Mouse (Mus musculus): ENCODE measurements around the gene Eid2b. TPM values are rescaled to one million over a fixed set of nuclear protein-coding genes. Genes with fewer than 3 reads are reported as not detected.

Eid2b gene
- polyA plus RNA-seq, 1 experiment: not detected

GRCm38 (mm10) chr7:28290638-28291590 lies 13.4 kb downstream of the Eid2b start, which contains the start of gene Selenov:
Gene Selenov (minus strand): TSS chr7:28291186.
- peaks cover 18% of the 10 kb centered on the region; the same call in 1 of the 2 replicates for H3K4me1 ChIP-seq (ENCODE audit: control insufficient read depth, insufficient read depth, low read length)
- WGBS: 3% methylated on average over 52 of the region's 52 CpGs
- H3K4me3 ChIP-seq (ENCODE audit: insufficient read depth, low read depth, low read length): peak within 1 kb of the TSS; percentile 26
- H3K27ac ChIP-seq (ENCODE audit: insufficient read depth, low read depth, low read length): no peak within 1 kb of the TSS
- no peak for TF ChIP-seq CTCF (IDR thresholded peaks at IDR 0.05; ENCODE audit: insufficient read depth, low read depth, low read length)
- TF ChIP-seq POLR2A (IDR thresholded peaks at IDR 0.05; ENCODE audit: insufficient read depth, low read depth, low read length): no peak

- Histone ChIP-seq H3K27ac (ENCODE audit: insufficient read depth, low read depth, low read length) (no peak overlapping the region), H3K4me3 (ENCODE audit: insufficient read depth, low read depth, low read length) (peak overlapping the region; percentile 66), H3K4me1 (ENCODE audit: control insufficient read depth, insufficient read depth, low read length) (peaks cover 22% of the 10 kb centered on the region; the same call in 1 of the 2 replicates)
- TF ChIP-seq CTCF (IDR thresholded peaks at IDR 0.05; ENCODE audit: insufficient read depth, low read depth, low read length): no peak
- 3% methylated on average over 63 of the region's 63 CpGs for WGBS
Measured at GRCm38 (mm10) chr7:28294481-28294880, 16.9 kb downstream of the Eid2b start.

- H3K27ac ChIP-seq (ENCODE audit: insufficient read depth, low read depth, low read length): no peak overlapping the region
- H3K4me1 ChIP-seq (ENCODE audit: control insufficient read depth, insufficient read depth, low read length): peaks cover 12% of the 10 kb centered on the region; the same call in 1 of the 2 replicates
- 8% methylated on average over 43 of the region's 43 CpGs for WGBS
- TF ChIP-seq CTCF (IDR thresholded peaks at IDR 0.05; ENCODE audit: insufficient read depth, low read depth, low read length) (peak; percentile 60), POLR2A (IDR thresholded peaks at IDR 0.05; ENCODE audit: insufficient read depth, low read depth, low read length) (no peak)
- no peak overlapping the region for H3K4me3 ChIP-seq (ENCODE audit: insufficient read depth, low read depth, low read length)
Measured at GRCm38 (mm10) chr7:28298837-28299625, 21.5 kb downstream of the Eid2b start.

GRCm38 (mm10) chr7:28301616-28302433 lies 24.3 kb downstream of the Eid2b start, which contains the start of gene Dll3:
Gene Dll3 (minus strand): TSS chr7:28302238.
- peak; percentile 35; the same call in 1 of the 2 replicates for TF ChIP-seq CTCF (IDR thresholded peaks at IDR 0.05; ENCODE audit: insufficient read depth, low read depth, low read length)
- no peak for TF ChIP-seq POLR2A (IDR thresholded peaks at IDR 0.05; ENCODE audit: insufficient read depth, low read depth, low read length)
- H3K4me3 ChIP-seq (ENCODE audit: insufficient read depth, low read depth, low read length): 0 out of 2 replicates have a peak within 1 kb of the TSS, but pooled peaks have one; percentile 13
- 4% methylated on average over 30 of the region's 30 CpGs for WGBS
- H3K4me1 ChIP-seq (ENCODE audit: control insufficient read depth, insufficient read depth, low read length): peaks cover 7% of the 10 kb centered on the region; the same call in 1 of the 2 replicates
- H3K27ac ChIP-seq (ENCODE audit: insufficient read depth, low read depth, low read length): no peak within 1 kb of the TSS

- WGBS: 84% methylated on average over 10 of the region's 10 CpGs
- TF ChIP-seq CTCF (IDR thresholded peaks at IDR 0.05; ENCODE audit: insufficient read depth, low read depth, low read length) (no peak), POLR2A (IDR thresholded peaks at IDR 0.05; ENCODE audit: insufficient read depth, low read depth, low read length) (no peak)
- peaks cover 8% of the 10 kb centered on the region; the same call in 1 of the 2 replicates for H3K4me1 ChIP-seq (ENCODE audit: control insufficient read depth, insufficient read depth, low read length)
- H3K27ac ChIP-seq (ENCODE audit: insufficient read depth, low read depth, low read length): no peak overlapping the region
- no peak overlapping the region for H3K4me3 ChIP-seq (ENCODE audit: insufficient read depth, low read depth, low read length)
Measured at GRCm38 (mm10) chr7:28305641-28306040, 28.1 kb downstream of the Eid2b start.

GRCm38 (mm10) chr7:28306216-28306615 lies 28.7 kb downstream of the Eid2b start:
- TF ChIP-seq POLR2A (IDR thresholded peaks at IDR 0.05; ENCODE audit: insufficient read depth, low read depth, low read length) (no peak), CTCF (IDR thresholded peaks at IDR 0.05; ENCODE audit: insufficient read depth, low read depth, low read length) (no peak)
- no peak overlapping the region for H3K27ac ChIP-seq (ENCODE audit: insufficient read depth, low read depth, low read length)
- H3K4me3 ChIP-seq (ENCODE audit: insufficient read depth, low read depth, low read length): no peak overlapping the region
- peaks cover 10% of the 10 kb centered on the region for H3K4me1 ChIP-seq (ENCODE audit: control insufficient read depth, insufficient read depth, low read length)
- 93% methylated on average over 8 of the region's 8 CpGs for WGBS

- Histone ChIP-seq H3K4me1 (ENCODE audit: control insufficient read depth, insufficient read depth, low read length) (peaks cover 7% of the 10 kb centered on the region), H3K4me3 (ENCODE audit: insufficient read depth, low read depth, low read length) (no peak overlapping the region), H3K27ac (ENCODE audit: insufficient read depth, low read depth, low read length) (no peak overlapping the region)
- 56% methylated on average over 9 of the region's 9 CpGs for WGBS
- no peak for TF ChIP-seq POLR2A (IDR thresholded peaks at IDR 0.05; ENCODE audit: insufficient read depth, low read depth, low read length)
- TF ChIP-seq CTCF (IDR thresholded peaks at IDR 0.05; ENCODE audit: insufficient read depth, low read depth, low read length): no peak
Measured at GRCm38 (mm10) chr7:28309737-28310136, 32.2 kb downstream of the Eid2b start.
